Mouse (Mus musculus): ENCODE measurements around the gene Itgal. TPM values are rescaled to one million over a fixed set of nuclear protein-coding genes. Genes with fewer than 3 reads are reported as not detected.

The Itgal gene
- polyA plus RNA-seq, 1 experiment from 2014 or later: 1.2 TPM

DNA sequence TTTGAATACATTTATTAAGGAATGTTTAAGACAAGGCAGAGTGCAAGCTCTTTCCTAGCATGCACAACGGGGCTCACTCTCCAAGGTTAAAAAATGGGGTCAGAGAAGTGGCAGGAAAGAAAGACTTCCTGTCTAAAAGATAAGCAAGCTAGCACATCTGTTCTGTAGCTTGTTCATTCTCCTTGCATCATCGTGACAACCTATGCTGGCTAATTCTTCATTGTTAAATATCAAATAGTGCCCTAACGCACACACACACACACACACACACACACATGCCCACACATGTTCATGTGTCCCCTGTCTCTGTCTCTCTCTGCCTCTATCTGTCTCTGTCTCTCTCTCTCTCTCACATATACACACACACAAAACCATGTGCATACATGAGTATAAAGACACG, 14.9 kb upstream of the Itgal start:
- Histone ChIP-seq H3K9me3 (no peaks in the 10 kb centered on the region), H3K4me2 (no peak overlapping the region), H3K4me1 (peaks cover 8% of the 10 kb centered on the region), H3K36me3 (no peaks in the 10 kb centered on the region), H3K27ac (replicated peaks) (no peak overlapping the region; the same call in 1 of the 2 replicates), H3K27me3 (replicated peaks) (no peaks in the 10 kb centered on the region), H3K4me3 (no peak overlapping the region), H3K9ac (no peak overlapping the region)
- no peak for ATAC-seq (ENCODE audit: extremely low read depth, insufficient number of reproducible peaks, low FRiP score, low TSS enrichment)
- WGBS: 41% methylated on average over 4 of the region's 4 CpGs

DNA sequence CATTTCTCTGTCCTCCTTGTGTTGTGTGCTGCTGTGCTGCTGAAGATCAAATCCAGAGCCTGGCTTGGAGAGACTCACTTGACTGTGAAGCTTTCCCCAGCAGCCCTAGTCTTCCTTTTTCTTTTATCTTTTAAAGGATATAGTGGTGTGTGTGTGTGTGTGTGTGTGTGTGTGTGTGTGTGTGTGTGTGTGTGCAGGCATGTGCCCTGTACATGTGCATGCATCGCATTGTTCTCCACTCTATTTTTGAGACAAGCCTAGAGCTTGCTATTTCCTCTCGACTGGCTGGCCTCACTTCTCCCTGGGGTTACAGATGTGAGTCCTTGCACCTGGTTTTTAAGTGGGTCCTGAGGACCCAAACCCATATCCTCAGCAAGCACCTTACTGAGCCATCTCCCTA, 13.9 kb upstream of the Itgal start:
- H3K4me3 ChIP-seq: no peak overlapping the region
- ATAC-seq (ENCODE audit: extremely low read depth, insufficient number of reproducible peaks, low FRiP score, low TSS enrichment): no peak
- H3K27me3 ChIP-seq (replicated peaks): no peaks in the 10 kb centered on the region
- peaks cover 8% of the 10 kb centered on the region for H3K4me1 ChIP-seq
- WGBS: 57% methylated on average over 2 of the region's 2 CpGs
- no peak overlapping the region for H3K27ac ChIP-seq (replicated peaks)
- no peaks in the 10 kb centered on the region for H3K36me3 ChIP-seq
- H3K9me3 ChIP-seq: peaks cover 8% of the 10 kb centered on the region; the same call in 1 of the 2 replicates
- H3K4me2 ChIP-seq: no peak overlapping the region
- H3K9ac ChIP-seq: no peak overlapping the region

DNA sequence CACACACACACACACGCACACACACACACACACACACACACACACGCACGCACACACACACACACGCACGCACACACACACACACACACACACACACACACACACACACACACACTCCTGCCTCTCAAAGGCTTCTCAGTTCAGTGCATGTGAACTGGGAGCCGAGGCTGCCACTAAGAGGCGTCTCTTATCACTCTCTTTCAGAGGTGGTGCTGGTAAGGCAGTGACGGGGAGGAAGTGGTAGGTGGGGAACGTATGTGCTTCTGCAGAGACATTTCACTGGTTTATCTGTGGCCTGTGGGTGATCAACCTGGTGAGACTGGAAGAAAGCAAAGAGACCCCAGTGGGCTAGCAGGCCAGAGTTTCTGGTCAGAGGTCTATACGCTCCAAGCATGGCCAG, 10.9 kb upstream of the Itgal start:
- no peak overlapping the region for H3K4me2 ChIP-seq
- H3K4me3 ChIP-seq: no peak overlapping the region
- H3K9ac ChIP-seq: no peak overlapping the region
- H3K27ac ChIP-seq (replicated peaks): no peak overlapping the region
- peaks cover 8% of the 10 kb centered on the region for H3K4me1 ChIP-seq
- WGBS: 36% methylated on average over 5 of the region's 10 CpGs
- peaks cover 21% of the 10 kb centered on the region for H3K9me3 ChIP-seq
- 0 out of 2 replicates have a peak, but pooled peaks cover 3% of the 10 kb centered on the region for H3K27me3 ChIP-seq (replicated peaks)
- no peak for ATAC-seq (ENCODE audit: extremely low read depth, insufficient number of reproducible peaks, low FRiP score, low TSS enrichment)
- H3K36me3 ChIP-seq: no peaks in the 10 kb centered on the region

DNA sequence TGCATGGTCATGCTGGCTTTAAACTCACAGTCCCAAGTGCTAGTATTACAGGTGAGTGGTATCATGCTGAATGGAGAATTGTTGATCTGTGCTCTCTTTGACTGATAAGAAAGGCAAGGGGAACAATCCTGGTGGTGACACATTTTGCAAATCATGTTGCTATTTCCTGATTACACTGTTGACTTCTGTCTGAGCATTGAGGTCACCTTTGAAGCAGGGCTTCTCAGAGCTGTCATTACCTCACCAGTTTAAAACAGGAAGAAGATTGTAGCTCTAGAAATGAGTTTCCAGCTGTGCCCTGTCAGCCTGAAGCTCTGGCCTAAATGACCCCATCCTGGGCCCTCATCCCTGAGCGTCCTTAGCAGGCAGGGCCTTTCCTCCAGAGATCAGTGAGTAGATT, 8.1 kb upstream of the Itgal start:
- Histone ChIP-seq H3K9ac (no peak overlapping the region), H3K4me2 (no peak overlapping the region), H3K9me3 (peaks cover 21% of the 10 kb centered on the region), H3K4me1 (no peaks in the 10 kb centered on the region), H3K27me3 (replicated peaks) (peaks cover 7% of the 10 kb centered on the region; the same call in 1 of the 2 replicates), H3K27ac (replicated peaks) (no peak overlapping the region), H3K4me3 (no peak overlapping the region), H3K36me3 (no peaks in the 10 kb centered on the region)
- WGBS: 64% methylated on average over 1 of the region's 1 CpGs
- ATAC-seq (ENCODE audit: extremely low read depth, insufficient number of reproducible peaks, low FRiP score, low TSS enrichment): no peak

DNA sequence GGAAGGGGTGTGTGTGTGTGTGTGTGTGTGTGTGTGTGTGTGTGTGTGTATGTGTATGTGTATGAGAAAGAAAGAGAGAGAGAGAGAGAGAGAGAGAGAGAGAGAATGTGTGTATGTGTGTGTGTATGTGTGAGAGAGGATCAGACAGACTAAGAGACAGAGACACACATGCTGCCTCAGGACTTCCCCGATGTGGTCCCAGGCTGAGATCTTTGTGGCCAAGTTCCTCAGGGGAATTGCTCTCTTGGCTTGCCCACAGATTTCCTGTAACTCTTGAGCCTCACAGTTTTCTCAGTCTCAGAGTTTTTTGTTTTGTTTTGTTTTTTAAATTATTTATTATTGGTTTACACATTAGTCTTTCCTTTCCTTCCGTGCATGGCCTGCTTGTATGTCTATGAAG, 6.8 kb upstream of the Itgal start:
- WGBS: 69% methylated on average over 2 of the region's 2 CpGs
- no peaks in the 10 kb centered on the region for H3K4me1 ChIP-seq
- H3K4me2 ChIP-seq: no peak overlapping the region
- peaks cover 21% of the 10 kb centered on the region for H3K9me3 ChIP-seq
- no peak for ATAC-seq (ENCODE audit: extremely low read depth, insufficient number of reproducible peaks, low FRiP score, low TSS enrichment)
- peaks cover 7% of the 10 kb centered on the region; the same call in 1 of the 2 replicates for H3K27me3 ChIP-seq (replicated peaks)
- H3K4me3 ChIP-seq: no peak overlapping the region
- H3K36me3 ChIP-seq: no peaks in the 10 kb centered on the region
- no peak overlapping the region for H3K27ac ChIP-seq (replicated peaks)
- no peak overlapping the region for H3K9ac ChIP-seq

DNA sequence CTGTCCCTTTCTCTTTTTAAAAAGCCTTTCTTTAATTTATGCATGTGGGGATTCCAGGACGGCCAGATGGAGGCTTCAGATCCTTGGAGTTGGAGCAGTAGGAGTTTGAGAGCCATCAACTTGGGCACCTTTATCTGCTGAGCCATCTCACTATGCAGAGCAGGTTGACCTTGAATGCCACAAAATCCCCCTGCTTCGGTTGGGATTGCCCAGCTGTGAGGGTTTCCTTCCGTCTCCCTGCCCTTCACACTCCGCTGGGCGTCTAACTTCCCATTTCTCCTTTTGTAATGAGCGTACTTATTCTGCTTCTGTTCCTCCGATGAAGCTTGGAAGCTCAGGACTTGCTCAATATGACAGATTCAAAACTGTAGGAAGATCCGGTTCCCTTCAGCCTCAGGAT, 5.9 kb upstream of the Itgal start:
- Histone ChIP-seq H3K27ac (replicated peaks) (no peak overlapping the region), H3K9me3 (peaks cover 21% of the 10 kb centered on the region), H3K9ac (no peak overlapping the region), H3K4me2 (no peak overlapping the region), H3K4me3 (no peak overlapping the region), H3K27me3 (replicated peaks) (peaks cover 7% of the 10 kb centered on the region; the same call in 1 of the 2 replicates), H3K4me1 (no peaks in the 10 kb centered on the region), H3K36me3 (no peaks in the 10 kb centered on the region)
- WGBS: 62% methylated on average over 8 of the region's 8 CpGs
- ATAC-seq (ENCODE audit: extremely low read depth, insufficient number of reproducible peaks, low FRiP score, low TSS enrichment): no peak

DNA sequence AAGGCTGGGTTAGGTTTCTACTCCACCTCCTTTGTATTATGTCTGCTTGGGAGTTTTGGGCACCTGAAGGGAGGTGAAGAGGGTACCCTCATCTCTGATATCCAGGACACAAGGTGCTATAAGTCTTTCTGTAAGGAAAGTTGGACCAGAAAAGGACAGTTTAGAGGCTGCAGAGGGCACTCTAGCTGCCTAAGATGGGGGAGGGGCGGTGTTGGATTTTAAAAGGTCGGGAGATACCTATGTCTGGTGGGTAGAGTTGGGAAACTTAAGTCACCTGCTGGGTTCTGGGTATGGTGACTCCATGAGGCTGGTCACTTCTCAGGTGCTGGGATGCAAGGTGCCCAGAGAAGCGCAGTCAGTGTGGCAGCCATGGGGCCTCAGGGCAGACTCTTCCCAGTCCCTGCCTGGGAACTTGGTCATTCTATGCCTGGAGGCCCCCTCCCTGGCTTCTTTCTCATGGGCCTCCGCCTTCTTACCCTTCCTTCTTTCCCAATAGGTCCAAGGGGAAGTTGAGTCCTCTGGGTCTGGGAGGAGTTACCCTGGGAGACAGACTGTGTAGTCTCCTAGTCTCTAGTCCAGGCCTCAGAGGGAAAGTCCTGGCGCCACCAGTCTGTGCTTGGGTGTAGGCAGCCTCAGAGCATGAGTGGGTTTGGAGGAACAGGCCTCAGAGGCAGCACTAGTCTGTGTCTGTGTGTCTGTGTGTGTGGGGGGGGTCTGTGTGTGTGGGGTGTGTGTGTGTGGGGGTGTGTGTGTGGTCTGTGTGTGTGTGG, 911 bp downstream of the Itgal start:
- Histone ChIP-seq H3K27ac (replicated peaks) (no peak overlapping the region), H3K4me2 (no peak overlapping the region), H3K27me3 (replicated peaks) (no peaks in the 10 kb centered on the region), H3K4me1 (peaks cover 12% of the 10 kb centered on the region), H3K9me3 (no peaks in the 10 kb centered on the region), H3K9ac (no peak overlapping the region), H3K4me3 (no peak overlapping the region), H3K36me3 (no peaks in the 10 kb centered on the region)
- ATAC-seq (ENCODE audit: extremely low read depth, insufficient number of reproducible peaks, low FRiP score, low TSS enrichment): no peak
- 71% methylated on average over 5 of the region's 5 CpGs for WGBS

DNA sequence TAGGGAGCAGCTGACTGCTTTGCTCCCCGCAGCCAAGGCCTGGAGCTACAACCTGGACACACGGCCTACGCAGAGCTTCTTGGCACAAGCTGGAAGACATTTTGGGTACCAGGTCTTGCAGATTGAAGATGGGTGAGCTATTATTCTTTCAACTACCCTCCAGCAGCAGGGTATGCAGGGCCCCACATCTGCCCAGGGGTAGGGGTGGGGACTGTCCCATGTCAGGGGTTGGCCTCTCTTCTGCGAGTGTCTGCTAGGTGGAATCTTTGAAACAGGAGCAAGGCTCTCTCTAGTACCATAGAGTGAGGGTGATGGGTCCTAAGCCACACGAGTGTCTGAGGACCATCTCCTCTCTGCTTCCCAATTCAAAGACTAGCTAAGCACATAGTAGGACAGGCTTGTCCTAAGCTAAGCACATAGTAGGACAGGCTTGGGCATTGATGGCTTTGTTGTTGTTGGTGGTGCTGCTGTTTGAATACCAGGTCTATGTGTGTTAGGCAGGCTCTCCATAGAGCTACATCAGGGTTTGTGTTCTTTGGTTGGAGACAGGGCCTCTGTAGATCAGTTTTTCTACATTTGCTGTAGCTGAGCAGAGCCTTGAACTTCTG, 1.6 kb downstream of the Itgal start:
- H3K4me2 ChIP-seq: no peak overlapping the region

DNA sequence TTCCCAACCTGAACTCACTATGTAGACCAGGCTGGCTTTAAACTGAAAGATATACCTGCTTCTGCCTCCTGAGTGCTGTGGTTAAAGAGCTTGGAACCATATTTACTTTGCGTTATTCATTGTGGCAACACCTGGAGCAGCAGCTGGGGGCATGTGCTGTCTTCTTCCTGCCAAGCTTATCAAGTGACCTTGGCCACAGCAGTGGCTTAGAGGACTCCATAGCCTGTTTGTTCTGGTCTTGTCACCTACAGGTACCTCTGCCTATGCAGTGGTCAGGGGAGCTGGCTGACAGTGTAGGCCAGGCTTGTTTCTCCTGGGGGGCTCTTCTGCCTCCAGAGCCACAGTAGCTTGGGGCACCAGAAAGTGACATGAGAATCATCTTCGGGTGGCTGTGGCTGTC, 12.4 kb downstream of the Itgal start:
- 66% methylated on average over 2 of the region's 2 CpGs for WGBS
- peaks cover 7% of the 10 kb centered on the region; the same call in 1 of the 2 replicates for H3K27me3 ChIP-seq (replicated peaks)
- ATAC-seq (ENCODE audit: extremely low read depth, insufficient number of reproducible peaks, low FRiP score, low TSS enrichment): no peak

More for the DNA sequence above, 1.6 kb downstream of the Itgal start:
- H3K36me3 ChIP-seq: no peaks in the 10 kb centered on the region
- no peak overlapping the region for H3K27ac ChIP-seq (replicated peaks)
- 87% methylated on average over 5 of the region's 5 CpGs for WGBS
- no peak for ATAC-seq (ENCODE audit: extremely low read depth, insufficient number of reproducible peaks, low FRiP score, low TSS enrichment)
- no peaks in the 10 kb centered on the region for H3K27me3 ChIP-seq (replicated peaks)
- H3K4me1 ChIP-seq: peaks cover 12% of the 10 kb centered on the region
- no peak overlapping the region for H3K9ac ChIP-seq
- no peak overlapping the region for H3K4me3 ChIP-seq
- H3K9me3 ChIP-seq: no peaks in the 10 kb centered on the region

DNA sequence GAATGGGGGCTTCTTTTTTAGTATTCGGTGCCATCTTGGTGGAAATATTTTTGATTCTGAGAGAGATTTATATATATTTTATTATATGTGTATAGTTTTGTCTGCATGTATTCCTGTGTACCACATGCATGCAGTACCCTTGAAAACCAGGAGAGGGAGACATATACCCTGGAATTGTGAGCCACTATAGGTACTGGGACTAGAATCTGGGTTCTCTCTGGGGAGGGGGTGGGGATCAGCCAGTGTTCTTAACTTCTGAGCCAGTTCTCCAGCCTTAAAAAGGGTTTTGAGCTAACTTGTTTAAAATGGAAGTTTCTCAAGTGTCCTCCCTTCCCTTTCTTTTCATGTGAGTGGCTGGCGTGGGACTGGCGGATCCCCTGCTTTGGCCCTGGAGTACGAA, 12.8 kb downstream of the Itgal start:
- WGBS: 70% methylated on average over 4 of the region's 4 CpGs
- ATAC-seq (ENCODE audit: extremely low read depth, insufficient number of reproducible peaks, low FRiP score, low TSS enrichment): no peak

More for the DNA sequence above, 12.4 kb downstream of the Itgal start:
- H3K9me3 ChIP-seq: no peaks in the 10 kb centered on the region
- no peaks in the 10 kb centered on the region for H3K4me1 ChIP-seq
- no peak overlapping the region for H3K4me3 ChIP-seq
- H3K9ac ChIP-seq: no peak overlapping the region
- no peak overlapping the region for H3K27ac ChIP-seq (replicated peaks)
- no peak overlapping the region for H3K4me2 ChIP-seq
- H3K36me3 ChIP-seq: no peaks in the 10 kb centered on the region

DNA sequence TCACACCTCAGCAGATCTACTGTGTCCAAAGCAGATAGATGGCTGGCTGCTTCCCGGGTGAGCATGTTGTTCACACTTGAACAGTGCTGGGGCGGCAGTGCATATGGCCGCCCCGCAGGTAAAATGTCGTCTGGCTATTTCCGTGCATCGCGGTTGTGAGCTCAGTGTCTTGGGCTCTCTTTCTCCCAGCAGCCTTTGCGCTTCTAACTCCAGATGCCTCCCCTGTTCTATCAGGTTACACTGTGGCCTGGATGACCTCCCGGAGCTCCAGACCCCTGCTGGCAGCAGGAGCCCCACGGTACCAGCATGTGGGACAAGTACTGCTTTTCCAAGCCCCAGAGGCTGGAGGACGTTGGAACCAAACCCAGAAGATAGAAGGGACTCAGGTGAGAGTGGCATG, 13.9 kb downstream of the Itgal start:
- no peak overlapping the region for H3K4me3 ChIP-seq
- H3K36me3 ChIP-seq: no peaks in the 10 kb centered on the region
- H3K27me3 ChIP-seq (replicated peaks): peaks cover 7% of the 10 kb centered on the region; the same call in 1 of the 2 replicates
- H3K4me1 ChIP-seq: no peaks in the 10 kb centered on the region; the same call in 1 of the 2 replicates
- no peak for ATAC-seq (ENCODE audit: extremely low read depth, insufficient number of reproducible peaks, low FRiP score, low TSS enrichment)
- H3K27ac ChIP-seq (replicated peaks): no peak overlapping the region
- whole genome bisulfite sequencing: 61% methylated on average over 12 of the region's 12 CpGs
- no peak overlapping the region for H3K9ac ChIP-seq
- no peaks in the 10 kb centered on the region for H3K9me3 ChIP-seq
- H3K4me2 ChIP-seq: no peak overlapping the region

More for the DNA sequence above, 12.8 kb downstream of the Itgal start:
- Histone ChIP-seq H3K4me1 (no peaks in the 10 kb centered on the region; the same call in 1 of the 2 replicates), H3K36me3 (no peaks in the 10 kb centered on the region), H3K4me3 (no peak overlapping the region), H3K4me2 (no peak overlapping the region), H3K9me3 (no peaks in the 10 kb centered on the region), H3K27me3 (replicated peaks) (peaks cover 7% of the 10 kb centered on the region; the same call in 1 of the 2 replicates), H3K27ac (replicated peaks) (no peak overlapping the region), H3K9ac (no peak overlapping the region)
